Mouse (Mus musculus) ES-E14 (cell line): Measurements from ENCODE around the gene Spr.
"Not testable (repeated sequence)": the region's sequence is repeated elsewhere in the genome, so short reads cannot be mapped to it uniquely, and the experiment has no call there.

ENCODE experiments used
- CHD2 ChIP-seq: IDR thresholded peaks from 2 replicates; pipeline ENCODE4 v1.6.1; 2014; ENCODE audit warnings: mild to moderate bottlenecking, low read depth, low read length, inconsistent platforms
- HCFC1 ChIP-seq: IDR thresholded peaks from 2 replicates; pipeline ENCODE4 v1.6.1; 2012; ENCODE audit warnings: low read length, inconsistent platforms, borderline replicate concordance; ENCODE audit not compliant: insufficient read depth
- MAFK ChIP-seq: IDR thresholded peaks from 2 replicates; pipeline ENCODE4 v1.6.1; 2014; ENCODE audit warnings: mild to moderate bottlenecking, low read depth, low read length, inconsistent platforms; ENCODE audit not compliant: insufficient read depth
- ZC3H11A ChIP-seq: IDR thresholded peaks from 2 replicates; pipeline ENCODE4 v1.6.1; 2012; ENCODE audit warnings: low read depth, mild to moderate bottlenecking, inconsistent platforms, low read length, borderline replicate concordance
- ZNF384 ChIP-seq: IDR thresholded peaks from 2 replicates; pipeline ENCODE4 v1.6.1; 2012; ENCODE audit warnings: low read depth, low read length, inconsistent platforms

GRCm38 (mm10) chr6:85132237-85132636 lies 5.3 kb downstream of the Spr start:
- TF ChIP-seq ZC3H11A, CHD2, ZNF384, HCFC1, MAFK: not testable (repeated sequence)
